Mouse (Mus musculus) forebrain, embryonic 11.5 days (tissue): ENCODE measurements at regions not wholly inside any gene's neighbourhood (a gene's known extent, or its start where the extent isn't known, plus 50 kb on each side); places are given as distances from the start of the nearest gene placed in this dataset.
A peak's percentile ranks its signal among the peaks of the same experiment; 100 is the strongest.

ENCODE experiments used
- ATAC-seq: fragments of 200-750 bp; cut with Nextera tagmentation; replicated peaks from 2 replicates; pipeline ENCODE4 v1.8.0; 2017; ENCODE audit warnings: moderate TSS enrichment; ENCODE audit not compliant: low FRiP score
- DNase-seq: peaks from one replicate; pipeline ENCODE4 v3.0.0-alpha.2; 2017; ENCODE audit warnings: low spot score
- H3K27ac ChIP-seq: fragments of 300-500 bp; sonication (generic); 2 replicates; pipeline ENCODE4 v1.5.1; 2014; ENCODE audit warnings: low read depth, low read length
- H3K27me3 ChIP-seq: fragments of 300-500 bp; sonication (generic); 2 replicates; pipeline ENCODE4 v1.6.1; 2014; ENCODE audit warnings: mild to moderate bottlenecking, low read length, mixed read lengths; ENCODE audit not compliant: control insufficient read depth, insufficient read depth
- H3K36me3 ChIP-seq: fragments of 300-500 bp; sonication (generic); 2 replicates; pipeline ENCODE4 v1.6.1; 2014; ENCODE audit warnings: mild to moderate bottlenecking, low read length, moderate library complexity, mixed read lengths; ENCODE audit not compliant: control insufficient read depth, insufficient read depth
- H3K4me1 ChIP-seq: fragments of 300-500 bp; sonication (generic); replicated peaks from 2 replicates; pipeline ENCODE4 v1.6.1; 2014; ENCODE audit warnings: low read length, mixed read lengths; ENCODE audit not compliant: control insufficient read depth, insufficient read depth
- H3K4me2 ChIP-seq: fragments of 300-500 bp; sonication (generic); 2 replicates; pipeline ENCODE4 v1.6.1; 2014; ENCODE audit warnings: low read depth, mild to moderate bottlenecking, low read length, moderate library complexity, mixed read lengths; ENCODE audit not compliant: severe bottlenecking
- H3K4me3 ChIP-seq: fragments of 300-500 bp; sonication (generic); 2 replicates; pipeline ENCODE4 v1.5.1; 2014; ENCODE audit warnings: low read depth, low read length
- H3K9ac ChIP-seq: fragments of 300-500 bp; sonication (generic); 2 replicates; pipeline ENCODE4 v1.6.1; 2014; ENCODE audit warnings: low read length
- H3K9me3 ChIP-seq: fragments of 300-500 bp; sonication (generic); 2 replicates; pipeline ENCODE4 v1.6.1; 2016; ENCODE audit warnings: low read length, mixed read lengths; ENCODE audit not compliant: control insufficient read depth
- WGBS: fragments of 180-500 bp; shearing (Covaris S2); extraction: QIAGEN DNeasy Blood & Tissue Kit; methylation state at CpG from one replicate; pipeline ENCODE4 v1.1.7; 2014; 5-methylcytosine and 5-hydroxymethylcytosine counted together

- no peak overlapping the region for H3K4me2 ChIP-seq
- H3K4me1 ChIP-seq, result no peaks in the 10 kb centered on the region; the same call in 1 of the 2 replicates
- H3K27ac ChIP-seq, result no peak overlapping the region
- ATAC-seq (no peak), DNase-seq (no peak)
- 88% methylated on average over 8 of the region's 8 CpGs for WGBS
- H3K9ac ChIP-seq, result no peak overlapping the region
- no peaks in the 10 kb centered on the region for H3K36me3 ChIP-seq
- no peaks in the 10 kb centered on the region for H3K27me3 ChIP-seq
- H3K9me3 ChIP-seq, result no peaks in the 10 kb centered on the region
- H3K4me3 ChIP-seq, result no peak overlapping the region
Observed at GRCm38 (mm10) chr9:27694805-27695593, 95.6 kb upstream of the Opcml start.

- H3K9ac ChIP-seq, result no peak overlapping the region
- 88% methylated on average over 9 of the region's 9 CpGs for WGBS
Observed at GRCm38 (mm10) chr9:27701559-27701958, 89.0 kb upstream of the Opcml start.

GRCm38 (mm10) chr9:27702140-27702539 is 88.4 kb upstream of the Opcml start:
- DNase-seq (no peak), ATAC-seq (no peak)
- H3K9me3 ChIP-seq, result no peaks in the 10 kb centered on the region
- no peak overlapping the region for H3K4me2 ChIP-seq
- no peaks in the 10 kb centered on the region for H3K27me3 ChIP-seq
- no peak overlapping the region for H3K27ac ChIP-seq
- no peak overlapping the region for H3K9ac ChIP-seq
- no peaks in the 10 kb centered on the region for H3K36me3 ChIP-seq
- H3K4me1 ChIP-seq, result no peaks in the 10 kb centered on the region
- 78% methylated on average over 3 of the region's 3 CpGs for WGBS
- no peak overlapping the region for H3K4me3 ChIP-seq

More at GRCm38 (mm10) chr9:27701559-27701958, 89.0 kb upstream of the Opcml start:
- H3K27me3 ChIP-seq, result no peaks in the 10 kb centered on the region
- H3K4me1 ChIP-seq, result no peaks in the 10 kb centered on the region
- no peaks in the 10 kb centered on the region for H3K9me3 ChIP-seq
- H3K36me3 ChIP-seq, result no peaks in the 10 kb centered on the region
- no peak overlapping the region for H3K4me2 ChIP-seq
- H3K4me3 ChIP-seq, result no peak overlapping the region
- DNase-seq (no peak), ATAC-seq (no peak)
- H3K27ac ChIP-seq, result no peak overlapping the region

GRCm38 (mm10) chr9:27704001-27704400 is 86.6 kb upstream of the Opcml start:
- Histone ChIP-seq H3K9ac (no peak overlapping the region), H3K27me3 (no peaks in the 10 kb centered on the region), H3K4me3 (no peak overlapping the region), H3K4me2 (no peak overlapping the region), H3K4me1 (no peaks in the 10 kb centered on the region), H3K27ac (no peak overlapping the region), H3K36me3 (no peaks in the 10 kb centered on the region), H3K9me3 (no peaks in the 10 kb centered on the region)
- DNase-seq (no peak), ATAC-seq (no peak)
- WGBS, result 82% methylated on average over 5 of the region's 5 CpGs

GRCm38 (mm10) chr9:27723840-27724408 is 66.7 kb upstream of the Opcml start:
- no peak for DNase-seq

GRCm38 (mm10) chr9:27724576-27724975 is 66.0 kb upstream of the Opcml start:
- Histone ChIP-seq H3K36me3 (no peaks in the 10 kb centered on the region), H3K27me3 (no peaks in the 10 kb centered on the region), H3K9ac (no peak overlapping the region), H3K9me3 (no peaks in the 10 kb centered on the region), H3K4me3 (no peak overlapping the region), H3K27ac (no peak overlapping the region), H3K4me1 (0 out of 2 replicates have a peak, but pooled peaks cover 3% of the 10 kb centered on the region), H3K4me2 (no peak overlapping the region)
- 83% methylated on average over 2 of the region's 2 CpGs for WGBS
- DNase-seq, result no peak
- ATAC-seq, result no peak

More at GRCm38 (mm10) chr9:27723840-27724408, 66.7 kb upstream of the Opcml start:
- Histone ChIP-seq H3K27ac (no peak overlapping the region), H3K4me1 (0 out of 2 replicates have a peak, but pooled peaks cover 2% of the 10 kb centered on the region), H3K9me3 (no peaks in the 10 kb centered on the region), H3K36me3 (no peaks in the 10 kb centered on the region), H3K4me2 (no peak overlapping the region), H3K27me3 (no peaks in the 10 kb centered on the region), H3K4me3 (no peak overlapping the region), H3K9ac (no peak overlapping the region)
- 68% methylated on average over 2 of the region's 2 CpGs for WGBS
- ATAC-seq, result no peak

GRCm38 (mm10) chr9:27728652-27729557 is 61.7 kb upstream of the Opcml start:
- ATAC-seq (peak; percentile 72), DNase-seq (peak; percentile 63)
- 9% methylated on average over 13 of the region's 13 CpGs for WGBS
- Histone ChIP-seq H3K4me3 (no peak overlapping the region), H3K27ac (peak overlapping the region; percentile 18; the same call in 1 of the 2 replicates), H3K9ac (peak overlapping the region; percentile 29; the same call in 1 of the 2 replicates), H3K27me3 (no peaks in the 10 kb centered on the region), H3K4me1 (0 out of 2 replicates have a peak, but pooled peaks cover 3% of the 10 kb centered on the region), H3K4me2 (peak overlapping the region; percentile 37; the same call in 1 of the 2 replicates), H3K9me3 (no peaks in the 10 kb centered on the region), H3K36me3 (no peaks in the 10 kb centered on the region)

GRCm38 (mm10) chr9:27729558-27729889 is 61.1 kb upstream of the Opcml start:
- H3K4me1 ChIP-seq, result 0 out of 2 replicates have a peak, but pooled peaks cover 3% of the 10 kb centered on the region
- H3K9ac ChIP-seq, result no peak overlapping the region
- no peak overlapping the region for H3K4me2 ChIP-seq
- WGBS, result 50% methylated on average over 1 of the region's 1 CpGs
- no peaks in the 10 kb centered on the region for H3K36me3 ChIP-seq
- no peaks in the 10 kb centered on the region for H3K27me3 ChIP-seq
- H3K9me3 ChIP-seq, result no peaks in the 10 kb centered on the region
- H3K4me3 ChIP-seq, result no peak overlapping the region
- ATAC-seq (no peak), DNase-seq (no peak)
- no peak overlapping the region for H3K27ac ChIP-seq
